Mouse (Mus musculus) bone marrow macrophage, adult 2 months (primary cell): ENCODE measurements at regions not wholly inside any gene's neighbourhood (a gene's known extent, or its start where the extent isn't known, plus 50 kb on each side); places are given as distances from the start of the nearest gene placed in this dataset.

Experiments used
- CTCF ChIP-seq: IDR thresholded peaks from 2 replicates; pipeline ENCODE4 v1.5.1; 2012; ENCODE audit warnings: low read depth, mild to moderate bottlenecking, low read length, moderate library complexity
- POLR2A ChIP-seq: IDR thresholded peaks from 2 replicates; pipeline ENCODE4 v1.6.1; 2012; ENCODE audit warnings: mild to moderate bottlenecking, low read depth, low read length, borderline replicate concordance

DNA sequence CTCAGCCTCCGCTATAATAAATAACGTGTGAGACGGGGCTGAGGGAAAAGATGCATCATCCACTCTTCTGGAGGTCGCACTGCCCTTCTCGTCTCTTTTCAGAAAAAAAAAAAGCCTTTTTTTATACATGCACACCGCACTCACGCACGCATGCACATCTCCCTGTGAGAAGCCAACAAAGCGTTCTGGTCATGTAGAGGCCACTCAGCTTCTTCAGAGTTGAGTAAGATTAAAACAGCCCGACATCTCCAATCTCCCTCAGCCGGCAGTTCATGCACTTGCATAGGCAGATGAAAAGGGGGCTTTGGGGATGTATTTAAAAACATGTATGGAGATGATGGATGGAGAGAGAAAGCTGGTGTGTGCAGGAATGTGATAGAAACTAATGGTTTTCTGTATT is 298.8 kb upstream of the Zfp462 start:
- TF ChIP-seq CTCF, result no peak
- TF ChIP-seq POLR2A, result no peak
